ENCODE assay signal across 19 mouse cellular contexts in the genomic region with DNA sequence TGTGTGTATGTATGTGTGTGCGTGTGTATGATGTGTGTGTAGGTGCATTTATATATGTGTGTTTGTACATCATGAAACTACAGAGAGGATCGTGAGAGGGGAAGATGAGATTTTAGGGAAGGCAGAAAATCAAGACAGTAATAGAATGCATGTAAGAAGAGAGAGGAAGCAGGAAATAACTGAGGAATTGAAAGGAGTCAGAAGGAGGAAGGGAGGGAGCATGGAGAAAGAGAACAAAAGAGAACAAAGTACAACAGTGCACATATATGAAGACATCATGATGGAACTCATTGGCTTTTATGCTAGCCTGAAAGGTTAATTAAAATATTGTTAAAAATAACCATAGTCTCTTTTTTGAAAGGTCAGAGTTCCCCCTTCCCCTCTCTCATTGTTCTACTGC.
DNase-seq lines count a peak whose midpoint lies in the region; ATAC-seq lines count a peak whose summit lies in the region.
"Had no signal": no experiment of that assay in that cellular context is flagged by ENCODE, and none has a peak within 500 bp of the region (broad histone marks: within the 10 kb centered on the region; RNA-seq: fewer than 3 reads in every experiment).

No protein-coding gene starts in this region.

- H3K4me1 ChIP-seq in lung, embryonic 16.5 days (replicated peaks; ENCODE audit: control insufficient read depth, insufficient read depth, low read length): peaks cover 6% of the 10 kb centered on the region
- H3K4me1 ChIP-seq: embryonic facial prominence, embryonic 10.5 days; embryonic facial prominence, embryonic 12.5 days; forebrain, embryonic 13.5 days; forebrain, embryonic 15.5 days had no signal

- no peaks in the 10 kb centered on the region for H3K36me3 ChIP-seq in lung, embryonic 16.5 days (ENCODE audit: control insufficient read depth, insufficient read depth, low read length)
- H3K36me3 ChIP-seq: embryonic facial prominence, embryonic 10.5 days; embryonic facial prominence, embryonic 12.5 days; forebrain, embryonic 15.5 days had no signal

- DNase-seq in lung, postnatal 14 days: no peak
- DNase-seq in kidney, postnatal 25 days: no peak
- DNase-seq in gastrocnemius, postnatal 4 days (ENCODE audit: low spot score in 2 of 2): no peak
- DNase-seq: adrenal gland, adult 2 months; adrenal gland, postnatal 10 days; adrenal gland, postnatal 25 days; cerebellum, adult 11 months; cerebellum, adult 18-20 months; cerebellum, adult 8-10 months; cerebellum, adult 9-11 months; cerebellum, postnatal 14 days; cerebellum, postnatal 36 days had no signal

- no peak overlapping the region for H3K4me2 ChIP-seq in lung, embryonic 16.5 days (ENCODE audit: low read depth, low read length)
- H3K4me2 ChIP-seq: embryonic facial prominence, embryonic 12.5 days; forebrain, embryonic 13.5 days; forebrain, embryonic 15.5 days had no signal

- no peak for ATAC-seq in lung, embryonic 16.5 days (ENCODE audit: low read depth)
- ATAC-seq in granulocyte monocyte progenitor cell, adult 5-6 weeks (replicated peaks; ENCODE audit: poor library complexity, severe bottlenecking): peak; percentile 94
- peak; percentile 46 for ATAC-seq in megakaryocyte progenitor cell, adult 5-6 weeks (replicated peaks; ENCODE audit: poor library complexity)
- ATAC-seq: forebrain, embryonic 13.5 days; forebrain, embryonic 15.5 days had no signal

- 0 out of 2 replicates have a peak overlapping the region, but pooled peaks have one; percentile 5 for H3K27ac ChIP-seq in lung, embryonic 16.5 days (ENCODE audit: low read length)
- H3K27ac ChIP-seq: embryonic facial prominence, embryonic 10.5 days; embryonic facial prominence, embryonic 12.5 days; forebrain, embryonic 13.5 days; forebrain, embryonic 15.5 days had no signal

- no peaks in the 10 kb centered on the region for H3K27me3 ChIP-seq in lung, embryonic 16.5 days (ENCODE audit: control insufficient read depth, insufficient read depth, low read depth, low read length)
- H3K27me3 ChIP-seq: embryonic facial prominence, embryonic 12.5 days; forebrain, embryonic 13.5 days; forebrain, embryonic 15.5 days had no signal

- no peak overlapping the region for H3K9ac ChIP-seq in lung, embryonic 16.5 days (ENCODE audit: low read length)
- H3K9ac ChIP-seq: embryonic facial prominence, embryonic 12.5 days; forebrain, embryonic 13.5 days; forebrain, embryonic 15.5 days had no signal

- no peaks in the 10 kb centered on the region for H3K9me3 ChIP-seq in lung, embryonic 16.5 days (ENCODE audit: control insufficient read depth, low read length)
- H3K9me3 ChIP-seq: embryonic facial prominence, embryonic 10.5 days; embryonic facial prominence, embryonic 12.5 days; forebrain, embryonic 13.5 days; forebrain, embryonic 15.5 days had no signal

- H3K4me3 ChIP-seq in lung, embryonic 16.5 days (ENCODE audit: low read length): no peak overlapping the region
- H3K4me3 ChIP-seq: embryonic facial prominence, embryonic 10.5 days; embryonic facial prominence, embryonic 12.5 days; forebrain, embryonic 13.5 days; forebrain, embryonic 15.5 days had no signal

- 78% methylated on average over 2 of the region's 2 CpGs for WGBS in lung, embryonic 16.5 days
